Mouse (Mus musculus) frontal cortex, postnatal 36 days (tissue): ENCODE data around the gene Gm49337.
"Not testable (repeated sequence)": the region's sequence is repeated elsewhere in the genome, so short reads cannot be mapped to it uniquely, and the experiment has no call there.

Source experiments
- DNase-seq, 2 experiments: peaks; one replicate each; pipeline ENCODE4 v3.0.0; 2022; ENCODE audit warnings: low spot score in 2 of 2

Gm49337 gene

DNA sequence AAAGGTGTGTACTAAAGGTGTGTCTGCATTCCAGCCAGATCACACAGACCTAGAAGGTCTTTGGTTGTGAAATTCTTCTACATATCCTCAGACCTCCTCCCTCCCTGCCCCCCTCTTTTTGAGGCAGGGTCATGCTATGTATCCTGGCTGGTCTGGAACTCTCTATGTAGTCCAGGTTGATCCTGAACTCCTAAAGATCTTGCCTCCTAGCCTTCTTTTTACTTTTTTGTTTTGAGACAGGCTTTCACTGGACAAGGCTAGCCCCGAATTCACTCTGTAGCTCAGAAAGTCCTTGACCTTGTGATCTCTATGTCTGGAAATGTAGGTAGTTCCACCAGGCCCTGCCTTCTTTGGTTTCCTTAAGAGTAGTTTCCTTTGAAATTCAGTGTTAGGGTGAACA lies 35.7 kb downstream of the Gm49337 start:
- no peak for DNase-seq

DNA sequence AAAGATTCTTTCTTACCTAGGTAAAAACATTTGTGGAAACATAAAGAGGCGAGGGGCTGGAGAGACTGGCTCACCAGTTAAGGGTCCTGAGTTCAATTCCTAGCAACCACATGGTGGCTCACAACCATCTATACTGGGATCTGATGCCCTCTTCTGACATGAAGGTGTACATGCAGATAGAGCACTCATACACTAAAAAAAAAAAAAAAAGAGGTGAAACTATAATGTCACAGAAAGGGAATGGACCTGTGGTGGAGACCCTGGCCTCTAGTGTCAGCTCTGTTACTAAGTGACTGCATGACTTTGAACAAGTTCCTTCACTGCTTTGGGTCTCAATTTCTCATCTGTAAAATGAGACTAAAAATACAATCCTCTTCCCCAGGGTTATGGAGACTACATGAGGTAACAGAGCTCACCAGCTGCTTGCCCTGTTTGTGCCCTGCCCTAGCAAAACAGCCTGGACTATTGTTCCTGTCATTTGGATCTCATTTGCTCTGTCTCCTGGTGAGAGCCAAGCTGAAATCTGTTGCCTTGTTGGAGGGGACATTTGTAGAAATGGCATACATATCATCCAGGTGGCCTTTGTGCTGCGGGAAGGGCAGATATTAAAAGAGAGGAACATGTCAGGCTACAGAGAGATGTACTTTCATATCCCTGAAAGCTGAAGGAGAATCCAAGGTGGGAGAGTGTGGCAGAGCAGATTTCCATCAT lies 42.9 kb downstream of the Gm49337 start:
- no peak for DNase-seq

DNA sequence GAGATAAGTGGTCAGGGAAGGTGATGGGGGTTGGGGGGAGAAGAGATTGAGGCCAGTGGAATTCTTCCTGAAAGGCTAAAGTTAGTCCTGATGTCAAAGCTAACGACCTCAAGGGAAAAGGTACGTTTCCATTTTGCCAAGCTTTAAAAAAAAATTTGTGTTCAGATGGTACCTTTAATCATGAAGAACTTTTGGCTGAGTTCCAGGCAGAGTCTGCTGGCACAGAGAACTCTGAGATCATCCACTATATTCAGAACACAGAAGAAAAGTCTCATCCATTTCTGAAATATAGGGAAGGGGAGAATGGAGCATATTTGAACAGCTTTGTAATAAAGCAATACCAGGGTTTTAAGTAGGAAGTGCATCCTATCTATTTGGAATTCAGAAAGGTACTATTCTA lies 43.9 kb downstream of the Gm49337 start:
- DNase-seq, result no peak

DNA sequence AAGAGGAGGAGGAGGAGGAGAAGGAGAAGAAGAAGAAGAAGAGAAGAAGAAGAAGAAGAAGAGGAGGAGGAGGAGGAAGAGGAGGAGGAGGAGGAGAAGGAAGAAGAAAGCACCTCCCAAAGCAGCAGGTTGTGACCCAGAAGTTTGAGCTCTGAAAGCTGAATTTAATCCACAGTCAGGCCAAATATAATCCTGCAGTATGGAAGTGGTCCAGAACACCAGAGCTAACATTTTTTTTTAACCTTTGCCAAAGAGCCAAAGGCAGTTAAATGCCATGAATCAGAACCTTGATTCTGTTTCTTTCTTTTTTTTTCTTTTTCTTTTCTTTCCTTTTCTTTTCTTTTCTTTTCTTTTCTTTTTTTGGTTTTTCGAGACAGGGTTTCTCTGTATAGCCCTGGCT lies 44.5 kb downstream of the Gm49337 start:
- DNase-seq, result not testable (repeated sequence)

DNA sequence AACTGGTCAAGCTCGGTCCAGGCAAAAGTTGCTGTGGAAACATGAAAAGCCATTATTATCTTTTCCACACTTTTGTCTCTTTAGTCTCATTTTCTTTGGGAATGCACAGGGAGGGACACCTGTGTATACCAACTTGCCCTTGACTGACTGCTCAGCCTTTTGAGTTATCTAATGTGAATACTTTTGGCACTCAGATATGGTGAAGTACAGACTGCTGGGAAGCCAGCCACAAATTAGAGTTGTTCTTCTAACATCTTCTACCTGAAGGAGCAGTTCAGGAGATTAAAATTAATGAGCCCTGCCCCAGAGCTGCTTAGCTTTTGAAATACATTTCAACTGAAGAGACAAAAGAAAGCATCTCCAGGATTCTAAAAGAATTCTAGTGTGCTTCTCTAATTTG lies 45.9 kb downstream of the Gm49337 start:
- no peak for DNase-seq

DNA sequence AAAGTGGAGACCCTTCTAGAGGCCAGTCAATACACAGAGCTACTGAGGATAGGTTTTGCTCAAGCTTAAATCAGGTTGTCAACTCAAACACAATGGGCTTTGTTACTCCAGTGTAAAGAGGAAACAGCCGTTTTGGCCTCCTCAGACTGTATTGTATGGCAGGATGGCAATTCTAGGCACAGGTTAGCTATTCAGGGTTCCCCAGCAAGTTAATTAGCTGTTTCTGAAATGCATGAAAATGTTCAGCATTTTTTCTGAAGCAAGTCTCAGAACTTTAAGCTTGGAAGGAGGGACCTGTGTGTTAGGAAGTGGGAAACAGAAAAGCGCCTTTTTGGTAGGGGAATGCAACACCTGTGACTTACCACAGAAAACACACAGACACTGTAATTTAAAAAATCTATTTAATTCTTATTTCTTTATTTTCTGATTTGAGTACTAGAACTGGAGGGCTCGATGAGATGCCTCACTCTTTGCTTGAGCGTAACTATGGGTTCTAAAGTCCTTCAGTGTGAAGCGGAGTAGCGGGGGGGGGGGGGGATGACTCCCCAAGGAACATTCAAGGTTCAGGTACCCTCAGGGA lies 47.0 kb downstream of the Gm49337 start:
- DNase-seq, result no peak

DNA sequence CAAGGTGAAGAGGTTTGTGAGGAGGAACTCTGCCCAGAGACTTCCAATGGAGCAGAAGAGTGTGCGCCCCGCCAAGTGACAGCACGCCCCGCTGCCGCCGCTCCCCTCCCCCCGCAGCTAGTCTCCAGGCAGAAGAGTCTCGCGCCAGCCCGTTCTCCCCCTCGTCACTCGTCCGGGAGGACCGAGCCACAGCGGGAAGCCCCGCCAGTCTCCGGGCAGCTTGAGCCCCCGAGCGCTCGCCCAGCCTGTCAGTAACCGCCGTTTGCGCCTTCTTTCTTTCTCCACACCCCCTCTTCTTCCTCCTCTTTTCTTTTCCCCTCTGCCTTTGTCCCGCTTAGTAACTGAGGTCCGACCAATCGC lies 47.6 kb downstream of the Gm49337 start:
- DNase-seq, result no peak

DNA sequence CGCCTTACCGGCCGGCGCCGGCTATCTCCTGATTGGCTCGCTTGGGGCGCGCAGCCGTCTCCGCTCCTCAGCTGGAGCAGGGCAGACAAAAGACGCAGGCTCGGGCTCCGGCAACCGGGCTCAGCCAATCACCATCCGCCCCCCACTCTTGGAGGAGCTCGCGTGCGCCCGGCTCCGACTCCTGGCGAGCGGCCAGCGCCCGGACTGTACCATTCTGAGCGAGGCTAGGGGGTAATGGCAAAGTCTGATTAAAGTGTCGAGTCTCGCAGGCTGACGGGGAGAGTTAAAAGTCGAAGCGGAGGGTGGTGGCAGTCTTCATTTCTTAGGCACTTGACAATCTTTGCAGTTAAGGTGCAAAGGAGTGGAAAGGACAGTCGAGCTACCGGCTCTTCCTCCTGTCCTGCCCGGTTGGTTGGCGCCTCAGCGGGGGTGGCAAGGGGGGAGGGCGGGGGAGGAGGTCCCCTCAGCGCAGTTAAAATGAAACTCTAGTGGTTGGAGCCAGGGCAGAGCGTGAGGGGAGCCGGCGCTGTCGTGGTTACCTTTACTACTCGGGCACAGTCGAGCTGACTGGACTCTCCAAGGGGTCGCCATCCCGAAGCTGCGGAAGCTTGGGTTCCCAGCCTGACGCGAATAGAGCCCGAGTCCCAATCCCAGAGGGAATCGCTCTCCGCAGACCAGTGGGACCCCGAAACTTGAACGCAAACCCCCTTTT lies 48.1 kb downstream of the Gm49337 start, which contains the start of gene Pik3r3:
Pik3r3 (plus strand) TSS at position 479 of the 712 bp plus-strand sequence.
- DNase-seq, result peak; percentile 98 to 99

DNA sequence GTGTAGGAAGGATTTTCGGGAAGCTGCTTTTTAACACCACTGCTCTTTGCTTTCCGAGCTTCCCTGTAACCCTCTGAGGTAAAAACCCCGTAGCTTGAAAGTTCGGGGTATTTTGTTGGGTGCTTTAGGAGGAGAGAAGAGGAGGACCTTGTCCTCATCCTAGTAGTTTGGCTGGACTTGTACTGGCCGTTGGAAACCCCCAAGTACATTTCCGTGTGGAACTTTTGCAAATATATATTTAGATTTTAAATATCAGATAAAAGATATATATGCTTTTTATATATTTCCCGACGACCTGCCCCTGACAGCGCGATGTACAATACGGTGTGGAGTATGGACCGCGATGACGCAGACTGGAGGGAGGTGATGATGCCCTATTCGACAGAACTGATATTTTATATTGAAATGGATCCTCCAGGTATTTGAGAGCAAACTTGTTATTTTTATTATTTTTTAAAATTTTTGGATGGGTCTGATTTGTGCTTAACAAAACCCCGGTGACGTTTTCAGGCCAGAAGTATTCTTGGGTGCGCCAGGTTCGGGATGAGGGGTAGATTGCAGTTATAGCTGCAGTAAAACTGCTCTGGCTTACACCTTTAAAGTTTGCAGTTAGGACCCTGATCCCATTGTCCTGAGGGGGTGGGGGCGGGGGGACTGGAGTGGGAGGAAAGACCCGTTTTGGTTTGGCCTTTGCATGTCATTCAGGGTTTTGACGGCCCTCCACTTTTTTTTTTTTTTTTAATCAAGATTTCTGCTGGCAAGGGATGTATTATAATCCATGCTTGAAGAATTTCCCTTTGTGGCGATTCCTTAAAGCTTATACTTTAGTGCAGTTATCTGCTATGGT lies 49.0 kb downstream of the Gm49337 start:
- peak; percentile 30 to 37 for DNase-seq

DNA sequence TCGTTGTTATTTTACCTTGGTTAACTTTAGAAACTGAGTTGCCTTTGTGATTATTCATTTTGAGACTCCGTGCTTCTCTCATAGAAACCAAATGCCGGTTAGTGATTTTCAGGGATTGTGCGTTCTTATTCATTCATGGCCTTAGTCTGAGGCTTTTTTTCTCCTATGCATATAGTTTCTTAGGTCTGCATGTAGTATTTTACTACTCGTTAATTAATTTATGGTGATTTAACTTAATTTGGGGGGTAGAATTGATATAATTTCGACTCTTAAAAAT lies 49.6 kb downstream of the Gm49337 start:
- no peak for DNase-seq

DNA sequence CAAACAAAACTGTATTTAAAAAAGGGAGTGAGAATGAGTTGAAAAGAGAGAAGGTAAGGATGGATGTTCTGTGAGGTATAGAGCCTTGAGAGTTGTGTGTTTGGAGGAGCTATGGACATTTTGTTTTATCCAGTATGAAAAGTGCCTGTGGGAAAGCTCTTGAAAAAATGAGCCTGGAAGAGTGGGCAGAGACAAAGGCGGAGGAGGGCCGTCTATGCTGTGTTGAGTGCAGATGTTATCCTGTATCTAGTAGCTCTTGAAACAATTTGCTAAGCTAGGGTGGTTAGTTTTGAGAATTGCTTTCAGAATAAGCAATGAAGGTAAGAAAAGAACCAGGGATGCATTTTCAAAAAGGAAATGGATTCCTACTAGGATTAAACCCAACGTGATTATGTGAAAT lies 70.2 kb downstream of the Gm49337 start:
- DNase-seq, result peak; percentile 19 to 31

DNA sequence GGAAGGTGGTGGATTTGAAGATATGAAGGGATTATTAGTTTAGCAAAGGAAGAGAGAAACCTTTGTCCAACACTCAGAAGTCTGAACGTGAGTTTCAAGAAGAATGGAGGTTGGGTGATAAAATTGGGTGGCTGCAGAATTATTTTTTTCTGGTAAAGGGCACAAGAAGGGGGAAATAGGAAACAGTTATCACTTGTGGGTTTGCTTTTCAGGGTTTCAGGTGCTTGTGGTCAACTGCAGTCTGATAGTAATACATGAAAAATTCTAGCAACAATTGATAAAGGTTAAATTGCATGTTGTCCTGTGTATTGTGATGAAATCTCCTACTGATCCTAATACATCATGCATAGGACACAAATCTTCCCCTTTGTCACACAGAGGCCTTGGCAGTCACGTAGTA lies 71.1 kb downstream of the Gm49337 start:
- DNase-seq, result no peak

DNA sequence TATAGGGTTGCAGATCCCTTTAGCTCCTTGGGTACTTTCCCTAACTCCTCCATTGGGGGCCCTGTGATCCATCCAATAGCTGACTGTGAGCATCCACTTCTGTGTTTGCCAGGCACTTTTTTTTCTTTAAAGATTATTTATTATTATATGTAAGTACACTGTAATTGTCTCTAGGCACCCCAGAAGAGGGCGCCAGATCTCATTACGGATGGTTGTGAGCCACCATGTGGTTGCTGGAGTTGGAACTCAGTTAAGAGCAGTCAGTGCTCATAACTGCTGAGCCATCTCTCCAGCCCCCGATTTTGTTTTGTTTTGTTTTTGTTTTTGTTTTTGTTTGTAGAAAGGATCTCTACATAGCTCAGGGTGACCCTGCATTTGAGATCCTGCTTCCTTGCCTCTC lies 72.7 kb downstream of the Gm49337 start:
- DNase-seq, result peak in 1 of 2 experiments; percentile 18

DNA sequence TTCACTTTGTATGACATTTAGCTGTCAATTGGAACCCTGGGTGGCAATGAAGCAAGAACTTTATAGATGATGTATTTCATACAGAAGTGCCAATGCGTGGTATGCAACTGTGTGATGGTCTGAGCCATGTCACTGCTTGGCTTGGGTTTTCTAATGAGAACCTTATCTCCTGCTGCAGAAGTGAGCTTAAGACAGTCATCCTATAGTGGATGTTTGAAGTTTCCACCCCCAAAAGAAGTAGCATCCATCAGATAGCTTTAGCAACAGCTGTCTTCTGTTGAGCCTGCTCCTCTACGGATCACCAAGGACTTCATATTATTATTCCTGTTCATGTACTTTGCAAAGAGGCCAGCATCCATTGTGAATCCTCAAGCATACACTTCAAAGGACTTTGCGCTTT lies 76.8 kb downstream of the Gm49337 start:
- DNase-seq, result no peak

DNA sequence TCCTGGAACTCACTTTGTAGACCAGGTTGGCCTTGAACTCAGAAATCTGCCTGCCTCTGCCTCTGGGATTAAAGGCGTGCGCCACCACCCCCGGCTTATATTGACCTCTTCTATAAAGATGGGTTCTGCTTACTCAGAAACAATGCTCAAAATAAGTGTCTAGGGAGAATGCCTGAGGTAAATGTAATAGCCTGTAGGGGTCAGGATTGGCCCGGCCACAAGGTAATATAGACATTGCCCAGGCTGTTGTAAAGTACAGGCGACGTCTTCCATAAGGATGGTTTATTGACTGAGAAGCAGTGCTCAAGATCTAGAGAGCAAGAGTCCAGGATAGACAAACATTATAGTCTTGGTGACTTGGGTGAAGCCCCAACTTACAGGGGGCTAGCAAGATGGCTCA lies 95.0 kb downstream of the Gm49337 start:
- no peak for DNase-seq

DNA sequence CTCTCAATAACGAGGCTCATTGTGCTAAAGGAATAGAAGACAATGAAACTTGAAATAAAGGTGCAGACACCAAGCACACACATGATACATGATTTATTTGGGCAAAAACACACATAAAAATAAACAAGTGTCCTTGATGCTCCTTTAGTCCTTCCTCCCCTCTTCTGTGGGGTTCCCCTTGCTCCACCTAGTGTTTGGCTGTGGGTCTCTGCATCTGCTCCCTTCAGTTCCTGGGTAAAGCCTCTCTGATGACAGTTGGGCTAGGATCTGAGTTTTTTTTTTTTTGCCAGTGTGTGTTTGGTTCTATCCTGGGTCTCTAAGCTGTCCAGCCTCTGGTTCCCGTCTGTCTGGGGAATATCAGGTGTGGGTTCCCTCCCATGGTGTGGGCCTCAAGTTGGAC lies 109.0 kb downstream of the Gm49337 start:
- DNase-seq, result no peak

DNA sequence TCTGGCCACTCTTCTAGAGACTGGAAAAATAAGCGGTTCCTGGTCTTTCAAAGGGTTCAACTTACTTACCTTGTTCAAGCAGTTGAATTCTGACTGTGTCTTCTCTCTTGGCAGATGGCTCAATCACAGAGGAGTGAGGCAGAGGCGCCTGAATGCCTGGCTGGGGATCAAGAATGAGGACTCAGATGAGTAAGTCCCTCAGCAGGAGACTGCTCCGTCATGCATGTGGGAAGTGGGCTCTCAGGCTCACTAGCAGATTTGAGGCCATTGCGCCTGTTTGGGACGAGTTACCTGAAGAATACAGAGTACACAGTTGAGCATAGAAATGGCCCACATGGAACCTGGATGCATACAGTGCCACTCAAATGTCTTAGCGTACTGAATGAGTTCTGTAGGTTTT lies 118.4 kb downstream of the Gm49337 start:
- DNase-seq, result peak; percentile 47 to 63

DNA sequence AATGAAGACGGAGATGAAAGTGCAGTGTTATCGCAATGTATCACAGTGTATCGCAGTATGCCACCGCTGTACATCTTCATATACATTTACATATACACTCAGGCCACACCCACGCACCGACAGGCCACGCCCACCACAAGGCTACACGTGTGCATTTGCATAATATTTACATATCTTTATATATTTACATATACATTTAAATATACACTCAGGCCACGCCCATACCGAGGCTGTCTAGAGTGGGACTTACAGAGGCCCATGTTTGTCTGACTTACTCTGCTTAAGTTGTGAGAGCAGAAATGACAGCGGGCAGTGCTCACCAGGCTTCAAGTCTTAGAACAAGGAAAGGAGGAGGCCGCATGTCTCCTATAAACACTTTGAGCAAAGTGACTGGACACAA lies 120.1 kb downstream of the Gm49337 start:
- no peak for DNase-seq

DNA sequence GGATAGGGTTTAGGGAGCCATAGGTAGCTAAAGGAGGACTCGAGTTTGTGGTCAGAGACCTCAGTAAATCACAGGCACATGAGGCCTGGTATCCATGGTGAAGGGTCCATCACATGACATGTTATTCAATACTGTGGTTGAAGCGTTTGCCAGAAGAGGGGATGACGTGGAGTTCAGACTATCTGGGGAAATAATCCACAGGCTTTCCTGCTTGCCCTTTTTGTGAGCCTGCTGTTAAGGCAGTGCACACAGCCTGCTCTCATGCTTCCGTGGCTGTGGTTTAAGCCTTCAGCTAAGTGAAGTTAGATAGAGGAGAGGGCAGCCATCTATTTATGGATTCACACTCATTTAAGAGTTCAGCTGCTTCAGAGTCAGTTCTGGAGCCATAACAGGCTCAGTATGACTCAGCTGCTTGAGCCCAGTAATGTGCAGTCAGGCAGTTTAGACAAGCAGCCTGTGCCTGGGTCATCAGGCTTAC lies 127.7 kb downstream of the Gm49337 start:
- peak; percentile 13 to 17 for DNase-seq

DNA sequence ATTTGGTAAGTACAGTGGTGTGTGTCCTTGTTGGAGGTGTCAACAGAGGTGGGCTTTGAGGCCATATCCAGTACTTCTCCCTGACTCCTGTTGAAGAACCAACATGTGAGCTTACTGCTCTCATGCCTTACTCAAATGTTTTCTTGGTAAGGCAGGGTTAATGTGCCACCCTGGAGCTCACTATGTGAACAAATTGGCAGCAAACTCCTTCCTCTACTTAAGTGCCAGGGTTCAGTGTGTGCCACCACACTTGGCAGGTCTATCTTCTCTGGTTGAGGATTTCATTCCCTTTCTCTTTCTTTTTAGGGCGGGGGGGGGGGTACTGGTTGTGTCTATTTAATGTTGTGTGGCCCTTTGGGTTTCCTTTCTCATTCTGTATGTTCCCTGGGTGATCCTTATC lies 131.4 kb downstream of the Gm49337 start:
- no peak for DNase-seq

DNA sequence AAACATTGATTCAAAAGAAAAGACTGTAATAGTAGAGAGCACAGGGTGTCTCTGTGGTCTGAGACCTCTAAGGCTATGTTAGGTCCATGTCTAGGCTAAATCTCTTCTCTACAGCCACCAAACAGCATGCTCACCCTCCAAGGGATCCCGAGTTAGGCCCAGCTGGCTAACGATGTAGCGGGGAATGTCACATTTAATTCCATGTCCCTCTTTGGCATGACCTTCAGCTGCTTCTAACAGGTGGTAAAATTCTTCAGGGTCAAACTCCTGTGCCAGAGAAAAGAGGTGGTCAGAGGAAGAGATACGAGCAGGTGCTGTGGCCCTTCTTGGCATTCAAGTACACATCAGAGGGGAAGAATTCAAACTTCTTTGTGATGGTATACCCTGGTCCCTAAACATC lies 144.4 kb downstream of the Gm49337 start:
- DNase-seq, result no peak

DNA sequence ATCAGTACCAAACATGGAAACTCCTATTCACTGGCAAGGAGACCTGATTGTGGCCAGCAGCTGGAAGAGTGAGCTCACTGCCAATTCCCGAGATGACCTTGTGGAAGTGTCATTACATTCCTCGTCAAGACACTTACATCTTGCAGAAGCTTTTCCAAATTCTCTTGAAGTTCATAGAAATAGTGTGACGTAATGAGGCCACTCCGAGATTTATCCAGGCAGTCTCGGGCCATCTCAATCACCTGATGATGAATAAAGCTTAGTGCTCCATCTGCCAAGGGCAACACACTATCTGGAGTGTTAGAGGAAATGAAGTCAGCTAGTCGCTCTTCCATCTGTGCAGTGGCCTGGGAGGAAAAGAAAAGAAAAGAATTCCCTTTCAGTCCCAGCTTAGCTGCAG lies 148.9 kb downstream of the Gm49337 start:
- DNase-seq, result no peak
